Mouse (Mus musculus): ENCODE data around the gene Ankrd33. TPM values are rescaled to one million over a fixed set of nuclear protein-coding genes. Genes with fewer than 3 reads are reported as not detected.
A peak's percentile ranks its signal among the peaks of the same experiment; 100 is the strongest.

The Ankrd33 gene
- polyA plus RNA-seq, 1 experiment from 2014 or later: not detected

DNA sequence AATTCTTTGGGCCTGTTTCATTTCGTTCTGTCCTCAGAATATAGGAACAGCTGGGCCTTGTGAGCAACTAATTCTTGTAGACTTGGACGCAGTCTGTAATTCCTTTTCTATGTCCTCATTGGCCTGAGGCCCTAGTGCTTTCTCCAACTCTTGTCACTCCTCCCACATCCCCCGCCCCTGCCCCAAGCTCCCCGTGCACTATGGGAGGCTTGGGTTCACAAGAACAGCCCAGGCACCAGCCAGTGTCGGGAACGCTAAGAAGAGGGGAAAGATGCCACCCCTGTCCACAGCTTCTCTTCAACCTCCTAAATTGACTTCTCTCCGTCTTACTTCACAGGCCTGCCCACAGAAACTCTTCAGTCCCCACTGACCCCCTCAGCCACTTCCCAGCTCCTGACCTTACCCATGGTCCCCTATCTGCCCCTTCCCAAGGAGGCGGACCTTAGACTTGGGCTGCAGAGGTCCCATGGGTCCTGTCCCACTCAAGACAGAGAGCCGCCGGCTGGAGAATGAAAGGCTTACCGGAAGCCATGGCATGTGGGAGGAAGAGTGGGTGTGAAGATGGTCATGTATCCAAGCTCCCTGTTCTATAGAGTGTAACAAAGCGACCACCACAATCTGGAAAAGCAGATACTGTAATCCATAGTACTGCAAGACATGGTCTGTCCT, 11.5 kb downstream of the Ankrd33 start:
- Histone ChIP-seq H3K4me1 (peaks cover 49% of the 10 kb centered on the region), H3K9ac (no peak overlapping the region), H3K4me3 (no peak overlapping the region), H3K27ac (replicated peaks) (peak overlapping the region; percentile 62; the same call in 1 of the 2 replicates), H3K27me3 (replicated peaks) (peaks cover 60% of the 10 kb centered on the region), H3K36me3 (no peaks in the 10 kb centered on the region), H3K4me2 (no peak overlapping the region), H3K9me3 (peaks cover 3% of the 10 kb centered on the region; the same call in 1 of the 2 replicates)
- no peak for ATAC-seq (ENCODE audit: extremely low read depth, insufficient number of reproducible peaks, low FRiP score, low TSS enrichment)
- WGBS: 73% methylated on average over 12 of the region's 12 CpGs

DNA sequence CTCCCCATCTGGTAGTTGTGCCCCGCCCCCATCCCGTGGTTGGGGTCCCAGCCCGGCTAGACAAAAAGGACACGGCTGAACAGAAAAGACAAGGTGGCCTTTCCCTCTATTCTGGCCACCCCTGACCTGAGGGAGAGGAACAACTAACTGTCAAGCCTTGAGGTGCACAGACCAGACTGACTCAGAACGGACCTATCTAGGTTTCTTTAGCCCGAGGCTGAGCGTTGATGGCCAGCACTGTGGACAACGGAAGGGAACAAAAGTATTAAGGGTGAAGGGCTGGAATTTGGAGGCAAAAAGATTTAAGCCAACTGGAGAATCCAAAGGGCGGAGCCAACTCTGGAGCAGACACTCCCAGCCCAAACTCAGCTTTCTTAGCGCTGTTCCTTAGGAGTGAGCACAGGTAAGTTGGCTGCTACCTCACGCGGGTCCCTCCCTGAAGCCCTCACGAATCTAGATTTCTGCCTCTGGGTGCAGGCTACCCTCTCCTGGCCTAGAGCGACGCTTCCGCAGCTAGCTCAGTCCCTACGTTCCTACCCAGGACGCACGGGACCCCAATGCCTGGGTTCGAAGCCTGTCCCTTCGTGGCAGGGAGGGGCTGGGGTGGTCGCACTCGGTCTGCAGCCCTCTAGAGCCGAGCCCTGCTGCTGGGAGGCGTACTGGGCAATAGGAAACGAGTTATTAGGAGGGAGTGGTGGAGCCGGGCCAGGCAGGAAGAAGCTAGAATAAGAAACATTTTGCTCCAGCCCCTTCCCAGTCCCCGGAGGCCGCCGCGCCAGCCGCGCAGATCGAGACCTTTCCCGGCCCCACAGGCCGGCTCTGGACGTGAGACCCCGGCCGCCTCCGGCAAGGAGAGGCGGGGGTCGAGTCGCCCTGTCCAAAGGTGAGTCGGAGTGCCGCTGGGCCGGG, 12.9 kb downstream of the Ankrd33 start, which contains the start of gene Acvrl1:
Gene Acvrl1 (plus strand): TSS at position 342 of the 909 bp plus-strand sequence.
- WGBS: 4% methylated on average over 46 of the region's 46 CpGs
- Histone ChIP-seq H3K9me3 (peaks cover 3% of the 10 kb centered on the region; the same call in 1 of the 2 replicates), H3K27ac (replicated peaks) (peak within 1 kb of the TSS; percentile 29; the same call in 1 of the 2 replicates), H3K36me3 (no peaks in the 10 kb centered on the region), H3K4me3 (peak within 1 kb of the TSS; percentile 57), H3K27me3 (replicated peaks) (peaks cover 74% of the 10 kb centered on the region), H3K4me1 (peaks cover 56% of the 10 kb centered on the region), H3K4me2 (peak within 1 kb of the TSS; percentile 85), H3K9ac (peak within 1 kb of the TSS; percentile 82)
- ATAC-seq (ENCODE audit: extremely low read depth, insufficient number of reproducible peaks, low FRiP score, low TSS enrichment): no peak

DNA sequence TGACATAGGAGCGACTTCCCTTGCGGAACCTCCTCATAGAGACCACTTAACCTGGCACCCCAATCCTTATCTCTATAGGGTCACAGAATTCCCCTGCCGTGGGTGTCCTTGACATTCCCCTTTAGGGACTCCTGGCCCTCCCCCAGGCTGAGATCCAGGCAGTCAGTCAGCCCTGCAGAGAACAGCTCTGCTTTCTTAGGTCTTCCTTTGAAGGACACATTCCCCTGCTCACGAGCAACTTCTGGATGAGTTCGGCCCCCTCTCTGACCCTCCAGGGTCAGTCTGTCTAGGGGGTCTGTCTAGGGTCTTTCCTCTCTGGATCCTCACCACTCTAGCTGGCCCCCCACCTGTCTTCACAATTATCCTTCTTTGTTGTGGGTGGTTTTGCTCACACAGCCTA, 13.9 kb downstream of the Ankrd33 start:
- H3K4me1 ChIP-seq: peaks cover 64% of the 10 kb centered on the region
- peaks cover 3% of the 10 kb centered on the region; the same call in 1 of the 2 replicates for H3K9me3 ChIP-seq
- peak overlapping the region; percentile 82 for H3K9ac ChIP-seq
- no peak overlapping the region for H3K27ac ChIP-seq (replicated peaks)
- ATAC-seq (ENCODE audit: extremely low read depth, insufficient number of reproducible peaks, low FRiP score, low TSS enrichment): no peak
- peak overlapping the region; percentile 85 for H3K4me2 ChIP-seq
- H3K36me3 ChIP-seq: no peaks in the 10 kb centered on the region
- 20% methylated on average over 5 of the region's 5 CpGs for WGBS
- peaks cover 83% of the 10 kb centered on the region for H3K27me3 ChIP-seq (replicated peaks)
- H3K4me3 ChIP-seq: peak overlapping the region; percentile 57

DNA sequence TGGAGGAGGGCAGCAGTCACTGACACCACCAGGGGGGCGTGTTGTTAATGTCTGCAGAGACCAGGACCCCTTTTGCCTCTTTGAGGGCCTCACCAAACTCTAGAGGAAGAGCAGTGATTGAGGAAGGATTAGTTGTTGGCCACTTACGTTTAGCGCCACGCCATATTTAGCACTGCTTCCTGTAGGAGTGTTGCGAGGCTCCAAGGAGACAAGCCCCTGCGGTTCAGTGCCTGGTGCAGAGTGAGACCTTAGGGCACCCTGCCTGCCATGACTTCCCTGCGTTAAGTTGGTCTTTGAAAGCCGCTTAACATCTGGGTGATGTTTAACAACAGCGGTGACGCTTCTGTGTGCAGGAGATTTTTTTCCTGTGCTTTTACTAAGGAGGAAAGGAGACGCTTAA, 15.9 kb downstream of the Ankrd33 start:
- Histone ChIP-seq H3K4me1 (peaks cover 63% of the 10 kb centered on the region), H3K27me3 (replicated peaks) (peaks cover 88% of the 10 kb centered on the region), H3K4me3 (peak overlapping the region; percentile 4; the same call in 1 of the 2 replicates), H3K9me3 (no peaks in the 10 kb centered on the region), H3K27ac (replicated peaks) (no peak overlapping the region), H3K4me2 (peak overlapping the region; percentile 39), H3K36me3 (no peaks in the 10 kb centered on the region), H3K9ac (0 out of 2 replicates have a peak overlapping the region, but pooled peaks have one; percentile 38)
- 13% methylated on average over 11 of the region's 11 CpGs for WGBS
- ATAC-seq (ENCODE audit: extremely low read depth, insufficient number of reproducible peaks, low FRiP score, low TSS enrichment): no peak

DNA sequence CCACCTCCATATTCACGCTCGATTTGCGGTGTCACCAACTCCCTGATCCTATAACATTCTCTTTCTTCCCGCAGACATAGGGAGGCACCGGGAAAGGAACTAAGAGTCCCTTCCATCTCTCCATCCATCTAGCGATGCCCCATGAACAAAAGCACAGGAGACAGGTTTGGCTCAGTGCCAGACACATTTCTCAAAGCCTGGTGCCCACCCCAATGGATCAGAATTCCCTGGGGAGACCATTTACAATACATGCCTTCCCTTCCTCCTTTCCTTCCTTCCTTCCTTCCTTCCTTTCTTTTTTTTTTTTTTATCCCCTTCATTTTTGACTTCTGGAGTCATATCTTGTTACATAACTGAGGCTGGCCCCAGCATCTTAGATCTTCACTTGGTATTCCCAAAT, 16.5 kb downstream of the Ankrd33 start:
- ATAC-seq (ENCODE audit: extremely low read depth, insufficient number of reproducible peaks, low FRiP score, low TSS enrichment): no peak
- H3K27ac ChIP-seq (replicated peaks): no peak overlapping the region
- peak overlapping the region; percentile 39 for H3K4me2 ChIP-seq
- peaks cover 2% of the 10 kb centered on the region; the same call in 1 of the 2 replicates for H3K36me3 ChIP-seq
- H3K9ac ChIP-seq: no peak overlapping the region
- peaks cover 62% of the 10 kb centered on the region for H3K4me1 ChIP-seq
- no peaks in the 10 kb centered on the region for H3K9me3 ChIP-seq
- H3K27me3 ChIP-seq (replicated peaks): peaks cover 86% of the 10 kb centered on the region
- 43% methylated on average over 6 of the region's 6 CpGs for WGBS
- H3K4me3 ChIP-seq: no peak overlapping the region

DNA sequence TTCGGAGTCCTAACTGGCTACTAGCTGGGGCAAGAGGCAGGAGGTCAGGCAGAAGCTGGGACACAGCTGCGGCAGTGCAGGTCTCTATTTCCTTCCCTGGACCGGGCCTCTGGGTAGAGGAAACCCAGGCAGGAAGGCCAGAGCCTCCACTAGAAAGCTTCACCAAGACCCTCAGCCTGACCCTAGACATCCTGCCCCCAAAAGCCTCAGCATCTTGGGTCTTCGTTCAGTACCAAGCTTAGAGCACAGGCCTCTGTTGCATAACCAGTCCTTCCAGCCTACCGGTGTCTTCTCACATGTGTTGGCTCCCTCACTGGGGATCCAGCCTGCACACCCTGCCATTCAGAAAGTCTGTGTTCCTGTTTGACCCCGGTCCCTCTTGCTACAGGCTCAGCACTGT, 17.2 kb downstream of the Ankrd33 start:
- no peak for ATAC-seq (ENCODE audit: extremely low read depth, insufficient number of reproducible peaks, low FRiP score, low TSS enrichment)

DNA sequence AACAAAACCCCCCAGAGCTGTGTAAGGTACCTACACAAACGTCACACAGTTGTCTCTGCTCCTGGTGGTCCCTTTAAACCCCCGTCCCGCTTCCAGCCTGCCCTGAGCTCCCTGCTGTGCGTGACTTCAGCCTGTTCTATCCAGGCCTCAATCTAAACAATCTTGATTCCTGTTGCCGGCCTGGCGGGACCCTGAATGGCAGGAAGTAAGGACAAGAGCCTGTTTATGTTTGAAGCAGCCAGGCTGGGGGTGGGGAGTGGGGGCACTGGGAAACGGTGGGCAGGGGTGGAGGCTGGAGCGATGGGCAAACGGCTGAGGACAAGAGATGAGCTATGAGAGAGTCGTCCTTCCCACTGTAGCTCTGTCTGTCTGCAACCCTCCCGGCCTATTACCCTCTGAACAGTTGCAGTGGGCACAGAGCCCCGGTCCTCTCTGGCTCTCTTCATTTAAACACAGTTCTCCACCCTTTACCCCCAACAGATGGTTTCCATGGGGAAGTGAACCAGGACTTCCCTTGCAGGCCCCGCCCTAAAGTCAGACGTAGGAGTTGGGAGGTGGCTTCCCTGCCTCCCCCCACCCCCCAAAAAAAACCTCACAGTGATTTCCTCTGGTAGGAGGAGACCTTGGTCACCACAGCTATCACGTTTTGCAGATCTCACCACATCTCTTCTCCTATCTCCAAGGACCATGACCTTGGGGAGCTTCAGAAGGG, 18.6 kb downstream of the Ankrd33 start:
- no peaks in the 10 kb centered on the region for H3K9me3 ChIP-seq
- H3K27me3 ChIP-seq (replicated peaks): peaks cover 74% of the 10 kb centered on the region
- peaks cover 7% of the 10 kb centered on the region for H3K36me3 ChIP-seq
- H3K27ac ChIP-seq (replicated peaks): peak overlapping the region; percentile 34
- WGBS: 28% methylated on average over 15 of the region's 15 CpGs
- peaks cover 56% of the 10 kb centered on the region for H3K4me1 ChIP-seq
- ATAC-seq (ENCODE audit: extremely low read depth, insufficient number of reproducible peaks, low FRiP score, low TSS enrichment): no peak
- peak overlapping the region; percentile 2; the same call in 1 of the 2 replicates for H3K4me3 ChIP-seq
- H3K4me2 ChIP-seq: peak overlapping the region; percentile 32
- peak overlapping the region; percentile 19; the same call in 1 of the 2 replicates for H3K9ac ChIP-seq

More for the DNA sequence above, 17.2 kb downstream of the Ankrd33 start:
- Histone ChIP-seq H3K27me3 (replicated peaks) (peaks cover 83% of the 10 kb centered on the region), H3K4me1 (peaks cover 57% of the 10 kb centered on the region), H3K9me3 (no peaks in the 10 kb centered on the region), H3K4me3 (no peak overlapping the region), H3K27ac (replicated peaks) (peak overlapping the region; percentile 45; the same call in 1 of the 2 replicates), H3K9ac (no peak overlapping the region), H3K4me2 (no peak overlapping the region), H3K36me3 (peaks cover 7% of the 10 kb centered on the region)
- 63% methylated on average over 6 of the region's 6 CpGs for WGBS

DNA sequence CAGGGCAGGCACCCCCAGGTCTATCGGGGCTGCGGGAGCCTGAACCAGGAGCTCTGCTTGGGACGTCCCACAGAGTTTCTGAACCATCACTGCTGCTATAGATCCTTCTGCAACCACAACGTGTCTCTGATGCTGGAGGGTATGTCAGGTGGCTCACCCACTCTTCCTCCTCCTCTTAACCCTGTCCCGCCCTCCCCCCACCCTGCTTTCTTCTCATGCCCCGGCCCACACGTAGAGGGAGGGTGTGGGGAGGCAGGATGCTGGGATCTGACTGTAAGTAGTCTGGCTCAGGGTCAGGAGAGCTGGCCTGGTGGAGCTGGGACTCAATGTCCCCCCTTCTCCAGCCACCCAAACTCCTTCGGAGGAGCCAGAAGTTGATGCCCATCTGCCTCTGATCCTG, 19.9 kb downstream of the Ankrd33 start:
- Histone ChIP-seq H3K4me2 (peak overlapping the region; percentile 32), H3K9me3 (no peaks in the 10 kb centered on the region), H3K9ac (no peak overlapping the region), H3K27me3 (replicated peaks) (peaks cover 62% of the 10 kb centered on the region), H3K4me1 (peaks cover 60% of the 10 kb centered on the region), H3K27ac (replicated peaks) (no peak overlapping the region), H3K36me3 (peaks cover 7% of the 10 kb centered on the region), H3K4me3 (peak overlapping the region; percentile 2)
- ATAC-seq (ENCODE audit: extremely low read depth, insufficient number of reproducible peaks, low FRiP score, low TSS enrichment): no peak
- 50% methylated on average over 8 of the region's 8 CpGs for WGBS

DNA sequence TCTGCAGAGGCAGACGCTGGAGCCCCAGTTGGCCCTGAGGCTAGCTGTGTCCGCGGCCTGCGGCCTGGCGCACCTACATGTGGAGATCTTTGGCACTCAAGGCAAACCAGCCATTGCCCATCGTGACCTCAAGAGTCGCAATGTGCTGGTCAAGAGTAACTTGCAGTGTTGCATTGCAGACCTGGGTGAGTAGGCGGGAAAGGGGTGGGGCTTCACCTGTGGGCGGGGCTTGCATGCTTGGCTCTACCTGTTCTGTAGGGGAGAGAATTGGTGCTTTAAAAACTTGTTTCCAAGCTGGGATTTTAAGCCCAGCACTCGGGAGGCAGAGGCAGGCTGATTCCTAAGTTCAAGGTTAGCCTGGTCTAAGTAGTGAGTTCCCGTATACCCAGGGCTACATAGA, 21.9 kb downstream of the Ankrd33 start:
- 80% methylated on average over 11 of the region's 11 CpGs for WGBS
- Histone ChIP-seq H3K27ac (replicated peaks) (no peak overlapping the region), H3K9me3 (no peaks in the 10 kb centered on the region), H3K4me2 (no peak overlapping the region), H3K4me1 (peaks cover 60% of the 10 kb centered on the region), H3K27me3 (replicated peaks) (peaks cover 46% of the 10 kb centered on the region), H3K36me3 (peaks cover 7% of the 10 kb centered on the region), H3K9ac (no peak overlapping the region), H3K4me3 (no peak overlapping the region)
- no peak for ATAC-seq (ENCODE audit: extremely low read depth, insufficient number of reproducible peaks, low FRiP score, low TSS enrichment)

DNA sequence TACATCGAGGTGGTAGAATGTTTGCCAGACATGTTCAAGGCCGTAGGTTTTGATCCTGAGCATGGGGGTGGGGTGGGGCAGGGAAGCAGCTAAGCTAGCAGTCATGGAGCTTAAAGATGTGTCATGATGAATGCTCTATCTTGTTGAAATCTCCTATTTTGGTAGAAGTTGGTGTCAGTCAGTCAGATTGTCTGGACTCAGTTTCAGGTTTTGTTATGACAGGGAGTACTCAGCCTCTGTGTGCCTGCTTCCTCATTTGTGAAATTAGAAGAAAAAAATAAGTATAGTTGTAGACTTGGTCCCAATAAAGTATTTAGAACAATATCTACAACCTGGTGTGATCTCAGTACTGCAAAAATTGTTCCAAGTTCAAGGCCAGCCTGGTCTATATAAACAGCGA, 23.1 kb downstream of the Ankrd33 start:
- no peak overlapping the region for H3K27ac ChIP-seq (replicated peaks)
- H3K27me3 ChIP-seq (replicated peaks): peaks cover 35% of the 10 kb centered on the region
- no peak for ATAC-seq (ENCODE audit: extremely low read depth, insufficient number of reproducible peaks, low FRiP score, low TSS enrichment)
- WGBS: 57% methylated on average over 3 of the region's 3 CpGs
- peaks cover 62% of the 10 kb centered on the region for H3K4me1 ChIP-seq
- peaks cover 7% of the 10 kb centered on the region for H3K36me3 ChIP-seq
- H3K4me3 ChIP-seq: no peak overlapping the region
- H3K4me2 ChIP-seq: no peak overlapping the region
- peak overlapping the region; percentile 3; the same call in 1 of the 2 replicates for H3K9ac ChIP-seq
- H3K9me3 ChIP-seq: no peaks in the 10 kb centered on the region

DNA sequence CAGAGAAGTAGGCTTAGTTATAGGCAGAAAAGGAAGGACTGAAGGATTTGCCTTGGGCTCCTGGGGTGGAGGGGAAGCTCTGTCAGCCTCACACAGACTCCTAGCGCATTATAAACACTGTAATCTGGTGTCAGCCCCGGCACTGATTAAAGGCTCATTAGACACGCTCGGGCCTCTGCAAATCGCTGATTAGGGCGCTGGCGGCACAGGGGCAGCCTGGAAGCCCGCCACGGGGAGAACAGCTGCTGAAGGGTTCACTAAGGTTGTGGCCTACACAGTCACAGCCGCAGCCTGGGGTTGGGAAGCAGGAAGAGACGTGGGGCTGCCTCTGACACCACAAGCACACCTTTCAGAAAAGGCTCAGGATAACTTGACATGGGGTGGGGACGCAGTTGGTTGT, 24.3 kb downstream of the Ankrd33 start:
- no peak for ATAC-seq (ENCODE audit: extremely low read depth, insufficient number of reproducible peaks, low FRiP score, low TSS enrichment)
- Histone ChIP-seq H3K36me3 (peaks cover 7% of the 10 kb centered on the region), H3K27me3 (replicated peaks) (peaks cover 25% of the 10 kb centered on the region), H3K4me2 (peak overlapping the region; percentile 18), H3K9ac (peak overlapping the region; percentile 61), H3K4me1 (peaks cover 64% of the 10 kb centered on the region), H3K27ac (replicated peaks) (peak overlapping the region; percentile 48), H3K4me3 (no peak overlapping the region), H3K9me3 (no peaks in the 10 kb centered on the region)
- WGBS: 12% methylated on average over 12 of the region's 12 CpGs
